8 mouse cellular contexts compared by ENCODE assay signal in genomic region chr5:101764554-101765347, GRCm38 (mm10). TPM values are rescaled to one million over a fixed set of nuclear protein-coding genes. Genes with fewer than 3 reads are reported as not detected.
DNase-seq lines count a peak whose midpoint lies in the region; ATAC-seq lines count a peak whose summit lies in the region.

Gene Cds1 (plus strand): TSS chr5:101765130.

- H3K4me2 ChIP-seq in hindbrain, embryonic 16.5 days (ENCODE audit: low read length): peak within 1 kb of the TSS; percentile 98

- peak; percentile 83 to 86 for DNase-seq in adrenal gland, adult 18-20 months (ENCODE audit: low spot score in 2 of 2)
- DNase-seq in cerebellum, postnatal 4 days (ENCODE audit: low spot score in 2 of 2): peak; percentile 59 to 62
- peak; percentile 12 to 36 for DNase-seq in gastrocnemius, adult 8-10 months (ENCODE audit: low spot score in 2 of 2)
- peak; percentile 70 to 74 for DNase-seq in left cerebral cortex, adult 8-10 months (ENCODE audit: low spot score in 2 of 2)
- peak; percentile 78 to 84 for DNase-seq in right cerebral cortex, adult 2 months (ENCODE audit: low spot score in 2 of 2)
- DNase-seq in urinary bladder, postnatal 10 days (ENCODE audit: low spot score): peak; percentile 49

- ATAC-seq in hindbrain, embryonic 16.5 days: peak; percentile 92

- H3K27me3 ChIP-seq in hindbrain, embryonic 16.5 days (replicated peaks; ENCODE audit: control insufficient read depth, insufficient read depth, low read length): peaks cover 34% of the 10 kb centered on the region

- peak within 1 kb of the TSS; percentile 83 for H3K9ac ChIP-seq in hindbrain, embryonic 16.5 days (ENCODE audit: low read depth, low read length)

- H3K36me3 ChIP-seq in hindbrain, embryonic 16.5 days (ENCODE audit: control insufficient read depth, insufficient read depth, low read length): no peaks in the 10 kb centered on the region
- no peaks in the 10 kb centered on the region for H3K36me3 ChIP-seq in macrophage (ENCODE audit: inconsistent target)

- H3K4me3 ChIP-seq in hindbrain, embryonic 16.5 days (ENCODE audit: low read length): peak within 1 kb of the TSS; percentile 80
- H3K4me3 ChIP-seq in macrophage (ENCODE audit: inconsistent target): peak within 1 kb of the TSS; percentile 60

- WGBS in hindbrain, embryonic 16.5 days: under 1% methylated on average over 54 of the region's 91 CpGs
- 2% methylated on average over 60 of the region's 91 CpGs for WGBS in macrophage (ENCODE audit: missing documents)

- peaks cover 28% of the 10 kb centered on the region for H3K79me2 ChIP-seq in macrophage (ENCODE audit: inconsistent target)

- peaks cover 11% of the 10 kb centered on the region for H3K4me1 ChIP-seq in hindbrain, embryonic 16.5 days (ENCODE audit: control insufficient read depth, insufficient read depth, low read depth, low read length)

- no peak within 1 kb of the TSS for H3K27ac ChIP-seq in hindbrain, embryonic 16.5 days (ENCODE audit: low read depth, low read length)
- peak within 1 kb of the TSS; percentile 68 for H3K27ac ChIP-seq in macrophage

- no peaks in the 10 kb centered on the region for H3K9me3 ChIP-seq in hindbrain, embryonic 16.5 days (ENCODE audit: control insufficient read depth, low read length)

RNA-seq across cellular contexts. Expression of gene Cds1, which starts in this region (rescaled TPM):
- total RNA-seq in adrenal gland, adult 18-20 months (2021): 1 to 10 TPM; 8.0 to 9.8 TPM
- total RNA-seq in gastrocnemius, adult 8-10 months (2022): 1 to 10 TPM; 3.1 to 8.5 (median 5.0) TPM
- polyA plus RNA-seq in hindbrain, embryonic 16.5 days (2015; fragmentation: Nextera tagmentation; extraction: Ambion mirVana): 8.4 and 8.6 TPM in 2 replicates
- 10 to 100 TPM; 83.0 to 89.9 (median 85.7) TPM for total RNA-seq in left cerebral cortex, adult 8-10 months (2022)
- total RNA-seq in macrophage (2018; cell fraction: chromatin; rRNA removed): 10 to 100 TPM in 25 of 26 experiments, 1 to 10 TPM in 1; 9.8 to 41.4 (median 25.0) TPM
- 10 to 100 TPM; 11.1 to 21.9 (median 15.2) TPM for total RNA-seq in macrophage (2018; cell fraction: cytosol; rRNA removed)
- total RNA-seq in macrophage (2018; cell fraction: nucleus; rRNA removed): 10 to 100 TPM; 16.1 to 61.9 (median 28.3) TPM
- 7.7 to 23.7 TPM (median 9.5 TPM) in 3 replicates for polyA plus RNA-seq in macrophage (2018)

Comparison
In these comparisons a context has a peak if more than half of its experiments do, and no peak if none do; other contexts are left out.
1. RNA of gene Cds1 (total RNA-seq): 83.0 to 89.9 TPM in left cerebral cortex, adult 8-10 months; 8.0 to 9.8 TPM in adrenal gland, adult 18-20 months and 3.1 to 8.5 TPM in gastrocnemius, adult 8-10 months; every median in the first group is over 4 times any median in the second.
2. DNase-seq: peak in every context shown above with its lines; median percentile 84 in adrenal gland, adult 18-20 months; 81 in right cerebral cortex, adult 2 months; 72 in left cerebral cortex, adult 8-10 months; 60 in cerebellum, postnatal 4 days; 49 in urinary bladder, postnatal 10 days; 24 in gastrocnemius, adult 8-10 months.